ENCODE assay signal across 8 mouse cellular contexts in the genomic region with DNA sequence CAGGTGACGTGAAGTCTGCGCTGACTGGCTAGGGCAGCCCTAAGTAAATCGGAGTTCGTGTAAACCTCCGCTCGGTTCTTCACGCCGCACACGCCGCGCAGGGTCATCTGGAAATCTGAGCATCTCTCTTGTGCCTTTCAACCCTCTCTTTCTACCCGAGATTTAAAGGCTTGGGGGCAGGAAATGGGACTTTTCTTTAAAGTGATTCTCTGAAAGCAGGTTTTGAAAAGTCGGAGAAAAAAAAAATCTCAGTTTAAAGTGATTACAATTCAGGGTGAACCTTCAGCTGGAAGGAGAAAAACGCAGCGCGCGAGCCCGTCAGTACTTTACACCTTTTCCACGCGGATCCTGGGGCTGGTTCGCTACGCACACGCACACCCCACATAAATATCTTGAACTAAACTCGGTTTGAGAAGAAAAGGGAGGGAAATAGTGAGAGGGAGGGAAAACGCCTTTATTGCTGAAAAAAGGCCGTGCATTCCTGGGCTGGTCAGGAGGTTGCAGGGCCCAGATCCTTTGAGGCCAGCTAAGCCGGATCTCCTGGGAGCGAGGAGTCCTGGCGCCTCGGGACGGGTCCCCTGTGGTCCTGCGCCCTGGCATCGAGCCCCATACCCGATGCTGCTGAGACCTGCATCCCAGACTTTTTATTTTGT. TPM values are rescaled to one million over a fixed set of nuclear protein-coding genes. Genes with fewer than 3 reads are reported as not detected.
DNase-seq lines count a peak whose midpoint lies in the region; ATAC-seq and TF ChIP-seq lines count a peak whose summit lies in the region.

No protein-coding gene starts in this region.

- no peaks in the 10 kb centered on the region for H3K9me3 ChIP-seq in liver, embryonic 11.5 days (ENCODE audit: control insufficient read depth, low read length)
- H3K9me3 ChIP-seq in neural tube, embryonic 14.5 days (ENCODE audit: control insufficient read depth, low read length): no peaks in the 10 kb centered on the region

- no peak overlapping the region for H3K9ac ChIP-seq in liver, embryonic 11.5 days (ENCODE audit: low read depth, low read length)
- H3K9ac ChIP-seq in neural tube, embryonic 14.5 days (replicated peaks; ENCODE audit: low read depth, low read length): peak overlapping the region; percentile 35

- TF ChIP-seq POLR2A in lung, adult 2 months (IDR thresholded peaks at IDR 0.05; ENCODE audit: borderline replicate concordance, extremely low read depth, low read depth, low read length): no peak

- peaks cover 3% of the 10 kb centered on the region; the same call in 1 of the 2 replicates for H3K4me1 ChIP-seq in lung, adult 2 months (ENCODE audit: control insufficient read depth, insufficient read depth, low read length)
- H3K4me1 ChIP-seq in liver, embryonic 11.5 days (replicated peaks; ENCODE audit: control insufficient read depth, insufficient read depth, low read length): no peaks in the 10 kb centered on the region
- H3K4me1 ChIP-seq in neural tube, embryonic 14.5 days (ENCODE audit: control insufficient read depth, insufficient read depth, low read length): no peaks in the 10 kb centered on the region

- peak; percentile 38 for DNase-seq in lung, adult 2 months
- DNase-seq in lung, postnatal 14 days: no peak
- DNase-seq in cerebellum, postnatal 10 days: peak; percentile 76 to 78
- DNase-seq in gastrocnemius, postnatal 10 days: peak; percentile 41
- DNase-seq in kidney, adult 18-20 months: peak; percentile 39
- no peak for DNase-seq in liver, embryonic 11.5 days (ENCODE audit: low spot score)

- WGBS in lung, adult 2 months: under 1% methylated on average over 34 of the region's 34 CpGs
- under 1% methylated on average over 34 of the region's 34 CpGs for WGBS in liver, embryonic 11.5 days
- under 1% methylated on average over 34 of the region's 34 CpGs for WGBS in neural tube, embryonic 14.5 days

- H3K36me3 ChIP-seq in liver, embryonic 11.5 days (ENCODE audit: control insufficient read depth, insufficient read depth, low read length): no peaks in the 10 kb centered on the region
- H3K36me3 ChIP-seq in neural tube, embryonic 14.5 days (ENCODE audit: control insufficient read depth, insufficient read depth, low read length): no peaks in the 10 kb centered on the region

- no peak overlapping the region for H3K27ac ChIP-seq in liver, embryonic 11.5 days (ENCODE audit: low read depth, low read length)
- peak overlapping the region; percentile 93 for H3K27ac ChIP-seq in neural tube, embryonic 14.5 days (ENCODE audit: low read depth, low read length)

- peaks cover 62% of the 10 kb centered on the region for H3K27me3 ChIP-seq in liver, embryonic 11.5 days (replicated peaks; ENCODE audit: control insufficient read depth, insufficient read depth, low read length)
- H3K27me3 ChIP-seq in neural tube, embryonic 14.5 days (ENCODE audit: control insufficient read depth, insufficient read depth, low read length): peaks cover 3% of the 10 kb centered on the region; the same call in 1 of the 2 replicates

- peak overlapping the region; percentile 83 for H3K4me2 ChIP-seq in liver, embryonic 11.5 days
- H3K4me2 ChIP-seq in neural tube, embryonic 14.5 days (ENCODE audit: low read depth, low read length): peak overlapping the region; percentile 68

- ATAC-seq in liver, embryonic 11.5 days (replicated peaks; ENCODE audit: low FRiP score): 0 out of 2 replicates have a peak, but pooled peaks have one; percentile 27
- peak; percentile 16; the same call in 1 of the 2 replicates for ATAC-seq in neural tube, embryonic 14.5 days (ENCODE audit: low read depth)
- no peak for ATAC-seq in erythroid progenitor cell, adult 5-6 weeks (replicated peaks; ENCODE audit: low FRiP score, poor library complexity, severe bottlenecking)

- peak overlapping the region; percentile 62 for H3K4me3 ChIP-seq in lung, adult 2 months (replicated peaks; ENCODE audit: extremely low read depth, low read depth, low read length)
- peak overlapping the region; percentile 66 for H3K4me3 ChIP-seq in liver, embryonic 11.5 days (ENCODE audit: low read depth, low read length)
- peak overlapping the region; percentile 86 for H3K4me3 ChIP-seq in neural tube, embryonic 14.5 days (ENCODE audit: low read depth, low read length)

- no peak for TF ChIP-seq CTCF in lung, adult 2 months (IDR thresholded peaks at IDR 0.05; ENCODE audit: insufficient read depth, low read length)

RNA-seq across cellular contexts. Expression of gene Efna5, which starts 2.5 kb away (rescaled TPM):
- 1.5 and 2.3 TPM in 2 replicates for polyA plus RNA-seq in lung, adult 2 months (2012; rRNA removed)
- total RNA-seq in gastrocnemius, postnatal 10 days (2021): 1 to 10 TPM; 2.2 to 3.8 TPM
- 11.8 and 12.7 TPM in 2 replicates for polyA plus RNA-seq in liver, embryonic 11.5 days (2014; fragmentation: Nextera tagmentation; extraction: Ambion mirVana)
- polyA plus RNA-seq in neural tube, embryonic 14.5 days (2014; fragmentation: Nextera tagmentation; extraction: Ambion mirVana): 65.4 and 67.4 TPM in 2 replicates
- total RNA-seq in erythroid progenitor cell, adult 5-6 weeks (2015; ENCODE audit: low replicate concordance): not detected in 2 replicates
- total RNA-seq in erythroid progenitor cell, adult 5-6 weeks (2017; ENCODE audit: low replicate concordance): not detected in 2 replicates

Comparison
In these comparisons a context has a peak if more than half of its experiments do, and no peak if none do; other contexts are left out.
1. DNase-seq: peak in lung, adult 2 months (single experiment), cerebellum, postnatal 10 days (2 of 2), gastrocnemius, postnatal 10 days (single experiment) and kidney, adult 18-20 months (single experiment); none in lung, postnatal 14 days (single experiment) and liver, embryonic 11.5 days (single experiment).
2. Peak in every context shown above with its lines, with median percentiles within 50 percentile points of each other: H3K4me3 ChIP-seq.